Mouse (Mus musculus): ENCODE data around the gene Olfr750. TPM values are rescaled to one million over a fixed set of nuclear protein-coding genes. Genes with fewer than 3 reads are reported as not detected.

The Olfr750 gene
- polyA plus RNA-seq, 1 experiment from 2014 or later: not detected

DNA sequence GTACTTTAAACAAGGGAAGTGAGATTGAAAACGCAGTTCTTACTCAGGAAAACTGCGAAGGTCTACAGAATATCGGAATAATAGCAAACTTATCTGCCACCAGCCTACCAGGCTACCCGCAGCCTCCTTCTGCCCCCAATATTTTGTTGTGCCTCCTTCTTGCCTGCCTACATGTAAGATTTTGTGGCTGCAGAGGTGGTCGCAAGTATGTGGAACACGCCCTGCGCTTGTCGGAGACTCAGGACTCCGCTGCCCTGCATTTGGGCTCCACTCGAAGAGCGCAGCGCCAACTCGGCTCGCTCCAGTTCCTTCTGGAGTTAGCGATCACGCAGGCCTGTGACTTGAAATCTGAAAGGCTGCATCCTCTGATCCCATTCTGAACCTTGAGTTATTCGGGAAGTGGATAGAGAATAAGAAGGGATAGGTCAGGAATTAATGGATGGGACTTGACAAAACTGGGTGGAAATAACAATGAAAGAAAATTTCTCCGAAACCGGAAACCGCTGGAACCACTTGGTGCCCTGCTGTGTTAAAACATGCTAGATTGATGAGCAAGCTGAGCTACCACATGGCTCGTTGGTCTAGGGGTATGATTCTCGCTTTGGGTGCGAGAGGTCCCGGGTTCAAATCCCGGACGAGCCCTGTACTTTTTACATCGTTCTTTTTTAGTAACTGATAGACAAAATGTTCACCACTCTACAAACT lies 16.0 kb upstream of the Olfr750 start:
- Histone ChIP-seq H3K4me3 (ENCODE audit: low read depth, low read length) (peak overlapping the region; percentile 57), H3K27me3 (replicated peaks; ENCODE audit: control insufficient read depth, insufficient read depth, low read length) (no peaks in the 10 kb centered on the region), H3K36me3 (ENCODE audit: control insufficient read depth, insufficient read depth, low read length) (no peaks in the 10 kb centered on the region), H3K9me3 (replicated peaks; ENCODE audit: control insufficient read depth, low read length) (no peaks in the 10 kb centered on the region), H3K4me2 (ENCODE audit: low read length) (peak overlapping the region; percentile 63), H3K4me1 (ENCODE audit: control insufficient read depth, insufficient read depth, low read length) (no peaks in the 10 kb centered on the region), H3K9ac (ENCODE audit: low read length) (peak overlapping the region; percentile 56), H3K27ac (ENCODE audit: low read depth, low read length) (peak overlapping the region; percentile 66)
- WGBS: 0% methylated on average over 27 of the region's 27 CpGs
- peak; percentile 86 for DNase-seq (ENCODE audit: low spot score)
- ATAC-seq: peak; percentile 54

GRCm38 (mm10) chr14:51089674-51090076 lies 15.4 kb upstream of the Olfr750 start:
- Histone ChIP-seq H3K27me3 (replicated peaks; ENCODE audit: control insufficient read depth, insufficient read depth, low read length) (no peaks in the 10 kb centered on the region), H3K4me2 (ENCODE audit: low read length) (peak overlapping the region; percentile 63), H3K4me1 (ENCODE audit: control insufficient read depth, insufficient read depth, low read length) (no peaks in the 10 kb centered on the region), H3K9me3 (replicated peaks; ENCODE audit: control insufficient read depth, low read length) (no peaks in the 10 kb centered on the region), H3K9ac (ENCODE audit: low read length) (peak overlapping the region; percentile 56), H3K4me3 (ENCODE audit: low read depth, low read length) (peak overlapping the region; percentile 57), H3K36me3 (ENCODE audit: control insufficient read depth, insufficient read depth, low read length) (no peaks in the 10 kb centered on the region), H3K27ac (ENCODE audit: low read depth, low read length) (peak overlapping the region; percentile 66; the same call in 1 of the 2 replicates)
- DNase-seq (ENCODE audit: low spot score): no peak
- no peak for ATAC-seq
- WGBS: 0% methylated on average over 15 of the region's 15 CpGs

GRCm38 (mm10) chr14:51088970-51089673 lies 14.9 kb upstream of the Olfr750 start:
- Histone ChIP-seq H3K4me2 (ENCODE audit: low read length) (peak overlapping the region; percentile 63), H3K4me3 (ENCODE audit: low read depth, low read length) (peak overlapping the region; percentile 57), H3K36me3 (ENCODE audit: control insufficient read depth, insufficient read depth, low read length) (no peaks in the 10 kb centered on the region), H3K9me3 (replicated peaks; ENCODE audit: control insufficient read depth, low read length) (no peaks in the 10 kb centered on the region), H3K9ac (ENCODE audit: low read length) (peak overlapping the region; percentile 57), H3K27ac (ENCODE audit: low read depth, low read length) (0 out of 2 replicates have a peak overlapping the region, but pooled peaks have one; percentile 45), H3K4me1 (ENCODE audit: control insufficient read depth, insufficient read depth, low read length) (no peaks in the 10 kb centered on the region), H3K27me3 (replicated peaks; ENCODE audit: control insufficient read depth, insufficient read depth, low read length) (no peaks in the 10 kb centered on the region; the same call in 1 of the 2 replicates)
- under 1% methylated on average over 34 of the region's 34 CpGs for WGBS
- DNase-seq (ENCODE audit: low spot score): peak; percentile 98
- peak; percentile 95 for ATAC-seq

GRCm38 (mm10) chr14:51088166-51088969 lies 14.1 kb upstream of the Olfr750 start:
- H3K9ac ChIP-seq (ENCODE audit: low read length): peak overlapping the region; percentile 57
- DNase-seq (ENCODE audit: low spot score) (peak; percentile 83), ATAC-seq (peak; percentile 18)
- 0 out of 2 replicates have a peak overlapping the region, but pooled peaks have one; percentile 45 for H3K27ac ChIP-seq (ENCODE audit: low read depth, low read length)
- 1% methylated on average over 23 of the region's 23 CpGs for WGBS
- no peaks in the 10 kb centered on the region for H3K9me3 ChIP-seq (replicated peaks; ENCODE audit: control insufficient read depth, low read length)
- H3K4me2 ChIP-seq (ENCODE audit: low read length): peak overlapping the region; percentile 63
- H3K4me3 ChIP-seq (ENCODE audit: low read depth, low read length): peak overlapping the region; percentile 57
- H3K4me1 ChIP-seq (ENCODE audit: control insufficient read depth, insufficient read depth, low read length): no peaks in the 10 kb centered on the region
- no peaks in the 10 kb centered on the region for H3K36me3 ChIP-seq (ENCODE audit: control insufficient read depth, insufficient read depth, low read length)
- peaks cover 3% of the 10 kb centered on the region; the same call in 1 of the 2 replicates for H3K27me3 ChIP-seq (replicated peaks; ENCODE audit: control insufficient read depth, insufficient read depth, low read length)

DNA sequence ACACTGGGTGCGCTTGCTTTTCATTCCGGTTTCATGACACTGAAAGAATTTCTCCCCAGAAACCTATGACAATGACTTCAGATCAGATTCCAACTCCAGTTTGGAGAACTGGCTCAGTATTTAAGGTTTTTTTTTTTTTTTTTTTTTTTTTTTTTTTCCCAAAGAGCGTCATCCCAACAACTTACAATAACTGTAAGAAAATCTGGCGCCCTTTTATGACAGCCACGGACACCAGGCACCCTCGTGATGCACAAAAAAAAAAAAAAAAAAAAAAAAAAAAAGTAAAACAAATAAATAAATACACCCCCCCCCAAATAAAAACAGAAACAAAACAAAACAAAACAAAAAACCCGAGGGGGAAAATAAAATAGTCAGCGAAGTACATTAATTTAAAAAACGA lies 13.5 kb upstream of the Olfr750 start:
- 8% methylated on average over 9 of the region's 9 CpGs for WGBS
- peak overlapping the region; percentile 49; the same call in 1 of the 2 replicates for H3K9ac ChIP-seq (ENCODE audit: low read length)
- ATAC-seq: no peak

DNA sequence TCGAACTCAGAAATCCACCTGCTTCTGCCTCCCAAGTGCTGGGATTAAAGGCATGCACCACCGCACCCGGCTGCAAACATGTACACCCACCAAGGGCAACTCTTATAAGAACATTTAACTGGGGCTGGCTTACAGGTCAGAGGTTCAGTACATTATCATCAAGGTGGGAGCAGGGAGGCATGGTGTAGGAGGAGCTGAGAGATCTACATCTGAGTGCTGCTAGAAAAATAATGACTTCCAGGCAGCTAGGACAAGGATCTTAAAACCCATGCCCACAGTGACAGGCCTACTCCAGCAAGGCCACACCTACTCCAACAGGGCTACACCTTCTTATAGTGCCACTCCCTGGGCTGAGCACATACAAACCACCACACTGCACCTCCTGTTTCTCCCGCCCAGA lies 11.7 kb upstream of the Olfr750 start:
- Histone ChIP-seq H3K9me3 (replicated peaks; ENCODE audit: control insufficient read depth, low read length) (no peaks in the 10 kb centered on the region), H3K36me3 (ENCODE audit: control insufficient read depth, insufficient read depth, low read length) (no peaks in the 10 kb centered on the region), H3K4me3 (ENCODE audit: low read depth, low read length) (no peak overlapping the region), H3K9ac (ENCODE audit: low read length) (no peak overlapping the region), H3K27ac (ENCODE audit: low read depth, low read length) (no peak overlapping the region), H3K4me2 (ENCODE audit: low read length) (no peak overlapping the region), H3K27me3 (replicated peaks; ENCODE audit: control insufficient read depth, insufficient read depth, low read length) (peaks cover 3% of the 10 kb centered on the region; the same call in 1 of the 2 replicates), H3K4me1 (ENCODE audit: control insufficient read depth, insufficient read depth, low read length) (no peaks in the 10 kb centered on the region)
- ATAC-seq (no peak), DNase-seq (ENCODE audit: low spot score) (no peak)
- WGBS: 75% methylated on average over 4 of the region's 4 CpGs

More for the DNA sequence above, 13.5 kb upstream of the Olfr750 start:
- peak; percentile 35 for DNase-seq (ENCODE audit: low spot score)
- H3K4me2 ChIP-seq (ENCODE audit: low read length): peak overlapping the region; percentile 63
- no peaks in the 10 kb centered on the region for H3K4me1 ChIP-seq (ENCODE audit: control insufficient read depth, insufficient read depth, low read length)
- H3K4me3 ChIP-seq (ENCODE audit: low read depth, low read length): peak overlapping the region; percentile 57
- H3K27me3 ChIP-seq (replicated peaks; ENCODE audit: control insufficient read depth, insufficient read depth, low read length): peaks cover 3% of the 10 kb centered on the region; the same call in 1 of the 2 replicates
- no peaks in the 10 kb centered on the region for H3K9me3 ChIP-seq (replicated peaks; ENCODE audit: control insufficient read depth, low read length)
- H3K27ac ChIP-seq (ENCODE audit: low read depth, low read length): no peak overlapping the region
- no peaks in the 10 kb centered on the region for H3K36me3 ChIP-seq (ENCODE audit: control insufficient read depth, insufficient read depth, low read length)

- Histone ChIP-seq H3K4me3 (ENCODE audit: low read depth, low read length) (no peak overlapping the region), H3K27me3 (replicated peaks; ENCODE audit: control insufficient read depth, insufficient read depth, low read length) (peaks cover 3% of the 10 kb centered on the region; the same call in 1 of the 2 replicates), H3K36me3 (ENCODE audit: control insufficient read depth, insufficient read depth, low read length) (no peaks in the 10 kb centered on the region), H3K4me2 (ENCODE audit: low read length) (no peak overlapping the region), H3K9me3 (replicated peaks; ENCODE audit: control insufficient read depth, low read length) (no peaks in the 10 kb centered on the region), H3K4me1 (ENCODE audit: control insufficient read depth, insufficient read depth, low read length) (no peaks in the 10 kb centered on the region), H3K9ac (ENCODE audit: low read length) (no peak overlapping the region), H3K27ac (ENCODE audit: low read depth, low read length) (no peak overlapping the region)
- WGBS: 72% methylated on average over 2 of the region's 2 CpGs
- DNase-seq (ENCODE audit: low spot score) (no peak), ATAC-seq (no peak)
Measured at GRCm38 (mm10) chr14:51085086-51085485, 10.9 kb upstream of the Olfr750 start.

GRCm38 (mm10) chr14:51083805-51084204 lies 9.6 kb upstream of the Olfr750 start:
- no peak for DNase-seq (ENCODE audit: low spot score)
- H3K4me3 ChIP-seq (ENCODE audit: low read depth, low read length): peak overlapping the region; percentile 44; the same call in 1 of the 2 replicates
- peak overlapping the region; percentile 74 for H3K4me2 ChIP-seq (ENCODE audit: low read length)
- ATAC-seq: no peak
- WGBS: 9% methylated on average over 7 of the region's 7 CpGs
- no peak overlapping the region for H3K27ac ChIP-seq (ENCODE audit: low read depth, low read length)
- H3K9me3 ChIP-seq (replicated peaks; ENCODE audit: control insufficient read depth, low read length): no peaks in the 10 kb centered on the region
- H3K27me3 ChIP-seq (replicated peaks; ENCODE audit: control insufficient read depth, insufficient read depth, low read length): peaks cover 3% of the 10 kb centered on the region; the same call in 1 of the 2 replicates
- no peak overlapping the region; the same call in 1 of the 2 replicates for H3K9ac ChIP-seq (ENCODE audit: low read length)
- H3K4me1 ChIP-seq (ENCODE audit: control insufficient read depth, insufficient read depth, low read length): no peaks in the 10 kb centered on the region
- no peaks in the 10 kb centered on the region for H3K36me3 ChIP-seq (ENCODE audit: control insufficient read depth, insufficient read depth, low read length)

Data from forebrain, embryonic 14.5 days (tissue).